Mouse (Mus musculus) neutrophil, adult 5-6 weeks (primary cell): Measurements from ENCODE around the gene Nrde2. TPM values are rescaled to one million over a fixed set of nuclear protein-coding genes. Genes with fewer than 3 reads are reported as not detected.

Experiments
- ATAC-seq: fragments of 151-379, 151-347 bp; 2 replicates; pipeline ENCODE4 v1.8.0; 2017; ENCODE audit warnings: mild to moderate bottlenecking, moderate TSS enrichment; ENCODE audit not compliant: insufficient number of reproducible peaks, poor library complexity, low FRiP score, severe bottlenecking; ENCODE audit errors: extremely low read depth
- total RNA-seq: library from RNA; stranded (forward); fragments of 200-1000 nt; gene quantifications from 2 replicates; pipeline ENCODE4 v1.2.3, GENCODE M21; 2017

The Nrde2 gene
- total RNA-seq, 1 experiment from 2014 or later: 32.6 TPM

DNA sequence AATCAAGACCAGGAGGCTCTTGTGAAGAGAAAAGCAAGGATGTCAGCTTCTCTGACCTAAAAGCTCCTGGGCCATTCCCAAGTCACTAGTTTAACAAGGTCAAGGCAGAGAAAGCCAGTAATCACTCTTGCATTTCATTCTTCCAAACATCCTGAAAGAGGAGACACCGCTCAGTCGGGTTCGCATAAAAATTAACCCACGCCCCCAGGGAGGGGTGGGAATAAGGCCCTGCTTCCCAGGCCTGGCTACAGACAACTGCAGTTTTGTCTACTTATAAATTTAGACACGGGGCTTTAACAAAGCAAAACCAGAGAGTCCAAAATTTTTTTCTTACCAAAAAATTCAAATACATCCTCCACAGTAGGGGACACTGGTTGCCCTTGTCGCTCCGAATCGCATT, 30.5 kb downstream of the Nrde2 start:
- ATAC-seq: no peak

DNA sequence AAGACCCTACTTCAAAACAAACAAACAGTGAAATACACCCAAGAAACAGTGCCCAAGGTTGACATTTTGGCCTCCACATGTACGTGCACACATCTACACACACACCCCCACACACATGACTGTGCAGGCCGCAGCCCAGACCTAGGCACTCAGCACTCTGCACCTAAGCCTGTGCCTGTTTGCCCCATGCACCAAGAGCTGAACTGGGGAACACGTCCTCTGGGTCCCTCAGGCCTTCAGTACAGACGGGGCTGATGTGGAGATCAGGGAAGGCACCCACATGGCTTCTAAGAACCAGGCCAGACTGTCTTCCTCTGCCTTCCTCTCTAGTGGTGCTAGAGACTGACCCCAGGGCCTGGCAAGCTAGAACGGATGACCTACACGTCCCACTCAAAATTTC, 30.9 kb downstream of the Nrde2 start:
- ATAC-seq: no peak

DNA sequence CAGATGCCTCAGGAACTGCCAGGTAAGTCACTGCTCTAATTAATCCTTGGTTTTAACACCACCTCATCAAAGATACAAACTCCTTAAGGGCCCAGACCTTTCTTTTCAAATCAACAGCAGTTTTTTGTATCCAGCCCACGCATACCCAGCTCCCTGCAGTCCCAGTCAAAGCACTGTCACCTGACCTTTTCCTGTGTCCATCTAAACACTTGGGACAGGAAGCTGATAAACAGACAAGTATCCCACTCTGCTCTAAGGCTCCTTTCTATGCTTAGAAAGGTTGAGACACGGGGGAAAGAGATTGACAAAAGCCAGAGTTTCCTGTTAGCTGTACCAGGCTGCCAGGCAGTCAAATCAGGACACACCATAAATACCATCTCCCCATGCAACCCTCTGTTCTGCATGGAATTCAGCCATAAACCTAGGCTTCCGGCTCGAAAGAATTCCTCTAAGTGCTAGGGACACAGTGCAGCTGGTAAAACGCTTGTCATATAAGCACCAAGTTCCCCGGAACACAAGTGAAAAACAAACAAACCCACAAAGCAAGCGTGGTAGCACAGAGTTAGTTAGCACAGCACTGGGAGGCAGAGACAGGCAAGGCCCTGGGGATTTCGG, 31.5 kb downstream of the Nrde2 start:
- no peak for ATAC-seq

DNA sequence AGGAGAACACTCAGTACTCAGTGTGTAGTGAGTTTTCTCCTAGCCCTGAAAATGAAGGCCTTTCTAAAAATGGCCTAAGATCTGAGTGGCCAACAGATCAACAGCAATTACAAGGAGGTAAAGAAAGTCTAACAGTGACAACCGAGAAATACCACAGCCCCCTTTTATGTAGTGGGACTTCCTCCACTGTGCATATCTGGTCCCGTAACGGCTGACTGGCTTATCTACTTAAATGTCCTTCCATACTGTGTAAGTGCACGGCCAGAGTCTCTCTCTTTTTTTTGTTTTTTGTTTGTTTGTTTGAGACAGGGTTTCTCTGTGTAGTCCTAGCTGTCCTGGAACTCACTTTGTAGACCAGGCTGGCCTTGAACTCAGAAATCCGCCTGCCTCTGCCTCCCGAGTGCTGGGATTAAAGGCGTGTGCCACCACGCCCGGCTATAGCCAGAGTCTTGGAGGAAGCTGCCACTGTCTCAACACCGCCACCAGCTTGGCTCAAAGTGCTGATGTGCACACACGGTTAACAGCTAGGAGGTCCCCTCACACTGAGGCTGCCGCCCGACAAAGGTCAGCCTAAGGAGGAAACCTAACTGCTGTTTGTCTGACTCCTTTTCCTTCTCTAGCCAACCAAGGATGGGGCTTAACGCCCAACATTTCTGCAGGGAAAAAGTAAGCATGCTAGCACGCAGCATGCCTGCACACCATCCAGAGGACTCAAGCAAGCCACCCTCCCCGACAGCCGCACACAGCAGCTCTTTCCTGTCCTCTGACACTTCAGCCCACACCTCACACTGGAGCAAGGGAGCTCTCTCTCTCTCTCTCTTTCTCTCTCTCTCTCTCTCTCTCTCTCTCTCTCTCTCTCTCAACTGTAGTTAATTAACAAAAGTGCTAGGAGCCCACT, 32.2 kb downstream of the Nrde2 start:
- no peak for ATAC-seq

DNA sequence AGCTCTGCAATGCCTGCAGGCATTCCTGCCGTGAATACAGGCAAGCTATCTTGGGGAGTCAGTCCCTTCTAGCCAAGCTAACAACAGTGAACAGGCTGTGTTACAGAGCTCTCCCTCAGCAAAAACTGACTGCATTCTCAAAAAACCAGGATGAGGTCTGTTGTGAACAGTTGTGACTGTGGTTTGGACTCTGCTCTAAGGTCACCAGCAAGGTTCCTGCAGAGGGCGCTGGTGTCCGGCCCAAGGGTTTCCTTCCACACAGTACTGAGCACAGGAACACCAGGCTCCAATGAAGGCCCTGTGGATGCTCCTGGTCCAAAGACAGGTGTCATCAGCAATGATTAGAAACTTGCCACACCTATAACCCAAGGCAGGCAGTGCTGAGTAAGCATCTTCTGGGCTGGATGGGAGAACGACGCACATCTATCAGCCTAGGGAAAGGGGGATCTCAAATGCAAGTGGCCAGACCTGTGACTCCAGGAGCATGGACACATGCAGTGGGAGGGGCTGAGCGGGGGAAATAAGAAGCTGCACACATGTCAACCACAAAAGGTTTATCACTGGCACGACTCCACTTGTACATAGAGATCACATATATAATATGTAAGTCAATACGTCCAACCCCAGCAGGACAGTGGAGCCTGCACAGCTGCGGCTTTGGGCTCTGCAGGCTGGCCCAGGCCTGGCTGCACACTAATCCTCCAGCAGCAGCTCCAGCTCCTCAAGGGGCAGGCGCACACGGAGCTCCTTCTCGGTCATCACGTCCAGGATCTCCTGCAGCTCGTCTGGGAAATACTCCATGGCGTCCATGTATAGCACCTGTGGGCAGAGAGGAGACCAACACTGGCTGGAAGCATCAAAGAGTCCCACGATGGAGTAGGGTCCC, 34.3 kb downstream of the Nrde2 start:
- no peak for ATAC-seq

DNA sequence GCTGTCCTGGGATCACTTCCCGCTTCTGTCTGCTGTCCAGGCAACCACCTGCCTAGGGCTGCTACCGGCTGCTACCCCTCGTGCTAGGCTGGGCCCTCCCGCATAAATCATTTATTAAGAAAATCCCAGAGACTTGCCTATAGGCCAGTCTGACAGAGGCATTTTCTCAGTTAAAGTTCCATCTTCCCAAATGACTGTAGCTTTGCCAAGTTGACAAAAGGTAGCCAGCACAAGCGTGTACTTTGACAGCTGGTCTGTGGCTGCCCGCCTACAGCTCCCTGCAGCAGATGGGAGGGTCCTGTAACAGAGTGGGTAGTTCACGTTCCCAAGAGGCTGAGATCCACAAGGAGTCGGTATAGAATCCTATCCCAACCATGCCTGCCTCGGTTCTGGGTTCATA, 36.0 kb downstream of the Nrde2 start:
- no peak for ATAC-seq

DNA sequence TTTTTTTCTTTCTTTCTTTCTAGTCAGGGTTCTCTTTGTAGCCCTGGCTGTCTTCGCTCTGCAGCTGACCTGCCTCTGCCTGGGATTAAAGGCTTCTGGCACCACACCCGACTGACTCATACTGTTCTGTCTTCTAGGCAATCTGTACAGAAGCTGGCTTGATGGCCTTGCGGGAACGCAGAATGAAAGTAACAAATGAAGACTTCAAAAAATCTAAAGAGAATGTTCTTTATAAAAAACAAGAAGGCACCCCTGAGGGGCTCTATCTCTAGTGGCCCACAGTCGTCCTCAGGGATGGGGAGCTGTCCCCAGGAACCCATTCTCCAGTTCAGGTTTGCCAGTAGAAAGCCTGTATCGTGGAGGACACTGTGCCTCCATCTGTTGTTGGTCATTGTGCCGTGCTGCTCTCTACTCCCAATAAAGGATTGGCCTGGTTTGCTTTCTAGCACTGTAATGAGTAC, 36.5 kb downstream of the Nrde2 start:
- ATAC-seq: no peak

DNA sequence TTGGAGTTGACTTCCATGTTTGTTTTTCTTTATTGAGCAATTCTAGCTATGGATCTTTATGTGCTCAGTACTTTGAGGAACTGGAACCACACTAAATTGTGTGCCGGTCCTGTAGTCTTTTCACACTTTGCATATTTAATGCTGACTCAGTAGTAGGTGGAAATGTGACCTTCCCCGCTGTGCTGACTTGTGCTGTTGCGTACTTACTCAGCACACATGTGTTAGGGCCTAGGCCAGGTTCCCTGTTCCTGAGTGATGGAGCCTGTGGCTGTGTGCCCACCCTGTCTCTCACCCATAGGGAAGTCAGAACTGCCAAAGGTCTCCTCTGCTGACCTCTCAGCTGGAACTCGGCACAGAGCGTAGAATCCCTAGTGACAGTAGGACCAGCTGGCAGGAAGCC, 43.5 kb downstream of the Nrde2 start:
- ATAC-seq: no peak

DNA sequence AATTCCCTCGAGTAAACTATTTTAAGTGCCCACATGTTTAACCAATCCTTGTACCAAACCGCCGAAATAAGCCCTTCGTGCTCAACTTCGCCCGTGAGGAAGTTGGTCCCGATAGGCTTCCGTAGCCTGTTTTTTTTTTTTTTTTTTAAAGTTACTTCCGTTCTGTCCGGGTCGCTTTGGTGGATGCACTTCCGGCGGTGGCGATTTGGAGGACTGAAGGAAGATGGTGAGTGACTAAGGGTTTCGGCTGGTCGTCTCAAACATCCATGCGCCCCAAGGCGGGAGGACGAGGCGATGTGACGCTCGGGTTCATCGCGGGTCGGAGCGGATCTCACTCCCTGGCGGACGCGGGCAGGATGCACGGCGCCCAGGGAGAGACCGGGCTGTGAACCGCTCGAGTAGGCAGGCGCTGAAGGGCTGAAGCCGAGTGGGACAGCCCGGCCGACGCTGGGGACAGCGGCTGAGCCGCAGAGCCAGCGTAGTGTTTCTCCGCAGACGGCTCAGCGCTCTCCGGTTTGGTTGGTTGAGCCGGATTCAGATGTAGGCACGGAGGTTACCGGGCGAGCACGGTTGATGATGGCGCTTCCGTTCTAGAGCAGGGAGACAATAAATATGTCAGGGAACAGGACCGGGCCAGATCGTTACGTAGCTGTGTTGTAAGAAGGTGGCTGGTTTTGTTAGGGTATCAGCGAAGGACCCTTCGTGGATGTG, 49.3 kb downstream of the Nrde2 start, which contains the start of gene Psmc1:
TSS of gene Psmc1 (plus strand) at position 169 of the 711 bp plus-strand sequence.
- peak; percentile 82 for ATAC-seq

DNA sequence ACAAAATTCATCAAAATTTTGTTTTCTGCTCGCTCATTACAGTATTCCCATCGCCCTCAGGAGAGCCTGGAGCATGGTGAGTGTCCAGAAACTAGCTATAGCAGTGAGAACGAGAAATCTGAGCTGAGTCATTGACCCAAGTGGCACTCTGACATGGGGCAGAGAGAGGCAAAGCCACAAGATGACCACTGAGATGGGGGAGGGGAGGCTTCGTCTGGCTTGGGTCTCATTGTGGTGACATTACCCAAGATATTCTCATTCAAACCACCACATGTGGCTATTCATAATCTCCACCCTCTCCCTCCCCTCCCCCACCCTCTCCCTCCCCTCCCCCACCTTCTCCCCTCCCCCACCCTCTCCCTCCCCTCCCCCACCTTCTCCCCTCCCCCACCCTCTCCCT, 52.0 kb downstream of the Nrde2 start:
- no peak for ATAC-seq

DNA sequence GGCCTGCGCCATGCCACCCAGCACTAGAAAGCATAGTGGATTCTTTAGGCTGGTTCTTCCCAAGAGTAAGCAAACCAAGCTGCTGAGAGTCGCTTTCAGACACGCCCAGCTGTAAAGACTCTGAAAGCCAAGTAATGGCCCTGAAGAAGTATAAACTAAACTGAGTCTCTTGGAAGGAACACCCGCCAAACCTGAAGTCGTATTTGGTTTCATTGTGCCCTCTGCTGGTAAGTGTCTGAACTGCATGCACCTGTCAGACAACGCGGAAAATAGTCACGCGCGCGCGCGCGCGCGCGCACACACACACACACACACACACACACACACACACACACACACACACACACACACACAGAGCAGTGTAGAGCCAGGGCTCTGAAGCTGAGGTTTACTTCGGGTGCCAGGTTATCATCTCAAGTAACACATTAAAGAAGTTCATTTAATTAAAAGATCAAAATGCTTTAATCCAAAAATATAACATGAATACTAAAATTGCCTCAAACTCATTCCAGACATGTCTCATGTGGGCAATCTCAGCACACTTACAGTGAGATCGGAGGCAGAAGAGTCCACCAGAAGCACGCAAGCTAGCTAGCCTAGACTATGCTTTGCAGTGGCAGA, 53.1 kb downstream of the Nrde2 start:
- peak; percentile 59; the same call in 1 of the 2 replicates for ATAC-seq

DNA sequence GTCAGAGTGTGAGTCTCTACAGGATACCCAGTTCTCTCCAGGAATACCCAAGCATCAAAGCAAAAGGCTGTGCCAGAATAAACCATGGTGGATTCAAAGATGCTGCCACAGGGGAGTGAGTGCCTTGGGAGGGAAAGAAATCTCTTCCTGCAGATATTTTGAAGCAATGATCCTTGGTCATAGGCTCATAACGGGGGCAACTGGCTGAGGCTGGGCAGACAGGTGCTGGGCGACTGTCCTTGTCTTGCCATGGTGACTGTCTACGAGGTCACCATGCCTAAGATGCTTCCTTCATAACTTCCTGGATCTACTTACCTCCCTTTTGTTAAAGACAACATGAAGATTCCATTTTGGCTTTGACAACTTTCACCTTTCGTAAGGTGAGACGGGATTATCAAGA, 54.9 kb downstream of the Nrde2 start:
- no peak for ATAC-seq

DNA sequence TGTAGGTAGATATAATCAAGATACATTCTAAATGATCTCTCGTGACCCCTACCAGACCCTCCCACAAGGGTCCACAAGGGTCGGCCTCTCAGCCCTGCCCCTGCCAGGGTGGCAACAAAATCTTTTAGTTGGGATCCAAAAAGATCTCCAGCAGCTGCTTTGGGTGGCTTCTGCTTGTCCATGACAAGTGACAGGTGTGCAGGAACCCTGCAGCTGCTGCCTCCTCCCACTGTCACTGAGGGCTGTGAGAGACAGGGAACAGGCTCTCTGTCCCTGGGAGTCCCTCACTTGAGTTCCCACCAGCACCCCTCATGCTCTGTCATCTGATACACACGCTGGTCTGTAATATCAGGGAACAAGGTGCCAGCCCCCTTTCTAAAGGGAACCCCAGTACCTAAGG, 57.8 kb downstream of the Nrde2 start:
- no peak for ATAC-seq

DNA sequence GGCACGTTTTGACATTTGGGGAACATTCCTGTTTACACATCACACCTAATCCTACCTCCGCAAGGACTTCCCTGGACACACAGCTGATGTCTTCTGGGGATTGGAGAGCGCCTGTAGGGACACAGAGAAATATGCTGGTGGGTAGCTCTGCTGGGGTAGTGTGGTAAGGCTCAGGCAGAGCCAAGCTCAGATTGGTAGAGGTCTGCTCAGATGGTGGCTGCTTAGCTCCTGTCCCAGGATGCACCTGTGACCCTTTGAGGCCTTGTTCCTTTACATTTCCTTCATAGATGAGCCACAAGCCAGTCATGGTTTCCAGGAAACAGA, 58.8 kb downstream of the Nrde2 start:
- no peak for ATAC-seq

DNA sequence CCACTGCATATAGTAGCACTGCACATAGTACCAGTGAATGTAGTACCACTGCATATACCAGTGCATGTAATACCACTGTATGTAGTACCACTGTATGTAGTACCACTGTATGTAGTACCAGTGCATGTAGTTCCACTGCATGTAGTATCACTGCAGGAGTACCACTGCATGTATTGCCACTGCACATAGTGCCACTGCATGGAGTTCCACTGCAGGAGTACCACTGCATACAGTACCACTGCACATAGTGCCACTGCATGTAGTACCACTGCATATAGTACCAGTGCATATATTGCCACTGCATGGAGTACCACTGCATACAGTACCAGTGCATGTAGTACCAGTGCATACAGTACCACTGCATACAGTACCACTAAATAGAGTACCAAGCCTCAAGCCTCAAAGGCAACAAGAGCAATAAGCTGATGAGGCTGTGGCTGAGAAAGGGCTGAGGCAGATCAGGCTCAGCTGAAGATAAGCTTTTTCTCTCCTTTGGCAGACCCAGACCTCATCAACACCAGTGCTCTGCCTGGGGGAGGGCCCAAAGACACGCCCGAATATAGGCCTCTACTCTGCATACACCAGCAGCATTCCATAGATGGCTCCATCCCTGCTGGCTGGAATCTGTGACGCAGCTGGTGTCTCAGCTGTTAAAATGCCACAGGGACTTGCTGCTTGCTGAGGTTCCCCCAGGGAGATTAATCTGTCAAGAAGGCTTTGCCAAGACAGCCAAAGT, 59.3 kb downstream of the Nrde2 start:
- no peak for ATAC-seq

DNA sequence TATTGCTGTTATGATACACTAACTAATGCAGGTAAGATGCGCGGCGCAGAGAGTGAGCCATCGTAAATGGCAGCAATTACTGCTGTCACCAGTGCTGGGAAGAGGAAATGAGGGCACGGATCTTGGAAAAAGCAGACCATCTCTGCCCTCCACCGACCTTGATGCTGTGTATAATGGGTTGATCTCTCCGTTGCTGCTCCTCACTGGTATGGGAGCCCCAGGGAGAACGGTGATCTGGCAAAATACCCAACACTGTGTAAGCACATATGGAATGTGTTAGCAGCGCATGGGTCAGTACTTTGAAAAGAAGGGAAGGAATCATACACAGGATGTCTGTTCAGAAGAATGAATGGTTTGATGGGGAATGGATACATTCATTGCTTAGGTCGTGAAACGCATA, 66.4 kb downstream of the Nrde2 start:
- no peak for ATAC-seq

DNA sequence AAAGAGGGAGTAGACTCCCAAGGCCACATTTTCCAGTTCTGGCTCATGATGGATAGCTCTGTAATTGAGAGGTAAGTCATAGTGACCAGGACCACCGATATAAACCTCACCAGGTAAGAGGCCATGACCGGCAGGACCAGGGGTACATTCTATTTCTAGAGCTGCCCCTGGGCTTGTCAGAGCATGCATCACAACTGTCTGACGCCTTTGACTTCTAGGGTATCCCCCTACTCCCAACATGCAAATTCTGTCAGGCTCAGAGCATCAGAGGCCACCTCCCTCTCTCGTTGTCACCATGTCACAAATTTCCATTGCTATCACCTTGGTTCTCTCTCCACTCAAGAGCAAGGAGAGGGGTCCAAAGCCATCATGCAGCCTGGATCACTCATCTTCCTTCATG, 68.7 kb downstream of the Nrde2 start:
- no peak for ATAC-seq

DNA sequence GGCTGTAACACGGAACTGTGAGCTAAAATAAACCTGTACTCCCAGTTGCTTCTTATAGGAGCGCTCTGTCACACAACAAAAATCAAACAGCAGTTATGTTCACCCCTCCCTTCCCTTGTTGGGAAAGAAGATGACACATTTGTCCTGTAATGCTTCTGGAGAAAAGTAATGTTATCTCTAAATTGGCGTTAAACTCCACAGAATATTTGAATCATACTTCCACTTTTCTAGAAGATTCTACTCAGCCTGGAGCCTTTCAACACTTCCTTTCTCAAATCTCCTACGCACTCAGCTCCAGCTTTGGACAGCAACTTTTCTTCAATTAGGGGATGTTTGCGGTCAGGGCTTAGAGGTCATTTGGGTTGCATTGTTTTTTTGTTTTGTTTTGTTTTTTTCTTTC, 70.2 kb downstream of the Nrde2 start:
- ATAC-seq: no peak
